Mouse (Mus musculus): Measurements from ENCODE around the gene Rara. TPM values are rescaled to one million over a fixed set of nuclear protein-coding genes. Genes with fewer than 3 reads are reported as not detected.
A peak's percentile ranks its signal among the peaks of the same experiment; 100 is the strongest.

Rara gene
- total and polyA plus RNA-seq, 3 experiments, result 4.5 to 13.7 (median 12.1) TPM

DNA sequence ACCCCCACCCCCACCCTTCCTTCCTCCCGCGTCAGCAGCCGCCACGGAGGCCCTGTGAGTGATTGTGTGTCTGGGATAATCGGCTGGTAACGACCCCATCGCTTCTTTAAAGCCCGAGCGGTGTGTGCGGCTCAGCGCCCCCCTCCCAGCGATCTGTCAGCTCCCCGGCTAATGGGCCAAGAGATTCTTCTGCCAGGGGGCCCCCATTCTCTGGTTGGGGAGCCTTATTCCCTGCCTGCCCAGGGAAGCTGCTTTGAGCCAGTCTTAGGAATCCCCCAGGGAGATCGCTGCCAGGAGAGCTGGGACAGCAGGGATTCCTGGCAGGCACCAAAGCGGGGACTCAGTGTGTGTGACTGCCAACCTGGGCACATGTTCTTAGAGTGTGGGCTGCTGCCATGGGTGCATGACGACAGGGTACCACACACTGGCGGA is 41.9 kb downstream of the Rara start:
- Histone ChIP-seq H3K9me3 (replicated peaks; ENCODE audit: low read length) (no peaks in the 10 kb centered on the region), H3K27me3 (replicated peaks) (no peaks in the 10 kb centered on the region), H3K79me2 (replicated peaks; ENCODE audit: control insufficient read depth, extremely low read depth, insufficient read depth, poor library complexity, severe bottlenecking) (0 out of 2 replicates have a peak, but pooled peaks cover under 1% of the 10 kb centered on the region), H3K27ac (ENCODE audit: insufficient read depth, low read depth) (no peak overlapping the region), H3K4me3 (replicated peaks in 1 of 3; ENCODE audit: low read depth in 2 of 3, low read length in 2 of 3, poor library complexity in 1 of 3) (no peak overlapping the region), H3K4me2 (ENCODE audit: insufficient read depth, low read depth, poor library complexity, severe bottlenecking) (no peak overlapping the region), H3K9ac (ENCODE audit: insufficient read depth, low read depth) (no peak overlapping the region), H3K36me3 (replicated peaks in 1 of 2; ENCODE audit: control insufficient read depth in 1 of 2, insufficient read depth in 1 of 2, low read length in 1 of 2) (peaks cover 55 to 83% of the 10 kb centered on the region in 2 experiments), H3K4me1 (ENCODE audit: control insufficient read depth in 1 of 2, insufficient read depth in 2 of 2) (peaks cover 15 to 50% of the 10 kb centered on the region in 2 experiments)
- in situ Hi-C loops (cut with MboI; ENCODE audit: low pct_ligation_motif_present, low pct_unique_long_range_greater_than_20kb, low sequenced_read_pairs) (no loop called here), dilution Hi-C loops (cut with MboI; ENCODE audit: extremely low pct_ligation_motif_present, extremely low pct_unique_long_range_greater_than_20kb, low sequenced_read_pairs) (no loop called here)
- DNase-seq (ENCODE audit: extremely low read depth), result no peak
- no peak for TF ChIP-seq SMC3 (IDR thresholded peaks at IDR 0.05; ENCODE audit: low read depth, low read length)
- no peak for TF ChIP-seq IRF4 (IDR thresholded peaks at IDR 0.05; ENCODE audit: low read depth, low read length)

DNA sequence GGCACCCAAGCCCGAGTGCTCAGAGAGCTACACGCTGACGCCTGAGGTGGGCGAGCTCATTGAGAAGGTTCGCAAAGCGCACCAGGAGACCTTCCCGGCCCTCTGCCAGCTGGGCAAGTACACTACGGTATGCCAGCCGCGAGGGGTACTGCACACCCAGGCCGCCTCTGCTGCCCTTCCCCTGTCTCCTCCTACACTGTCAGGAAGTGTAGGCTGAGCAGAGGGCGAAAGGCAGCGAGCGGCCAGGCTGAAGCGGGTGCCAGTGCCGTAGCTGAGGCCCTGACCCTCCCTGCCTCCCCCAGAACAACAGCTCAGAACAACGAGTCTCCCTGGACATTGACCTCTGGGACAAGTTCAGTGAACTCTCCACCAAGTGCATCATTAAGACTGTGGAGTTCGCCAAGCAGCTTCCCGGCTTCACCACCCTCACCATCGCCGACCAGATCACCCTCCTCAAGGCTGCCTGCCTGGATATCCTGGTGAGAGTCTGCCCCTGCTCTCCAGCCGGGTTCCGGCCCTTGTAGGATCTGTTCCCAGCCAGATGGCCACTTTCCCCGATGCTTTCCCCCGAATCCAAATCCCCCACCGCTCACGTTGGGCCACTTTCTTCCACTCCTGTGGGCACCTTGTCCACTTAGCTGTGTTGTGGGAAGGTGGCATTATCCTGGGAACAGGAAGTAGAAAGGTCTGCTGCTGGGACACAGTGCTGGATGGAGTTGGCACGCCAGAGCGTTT is 42.7 kb downstream of the Rara start:
- Histone ChIP-seq H3K9me3 (replicated peaks; ENCODE audit: low read length) (peaks cover 3% of the 10 kb centered on the region), H3K79me2 (replicated peaks; ENCODE audit: control insufficient read depth, extremely low read depth, insufficient read depth, poor library complexity, severe bottlenecking) (no peaks in the 10 kb centered on the region), H3K36me3 (replicated peaks in 1 of 2; ENCODE audit: control insufficient read depth in 1 of 2, insufficient read depth in 1 of 2, low read length in 1 of 2) (peaks cover 55 to 92% of the 10 kb centered on the region in 2 experiments), H3K4me2 (ENCODE audit: insufficient read depth, low read depth, poor library complexity, severe bottlenecking) (no peak overlapping the region), H3K27me3 (replicated peaks) (no peaks in the 10 kb centered on the region), H3K27ac (ENCODE audit: insufficient read depth, low read depth) (peak overlapping the region; percentile 0; the same call in 1 of the 2 replicates), H3K4me1 (ENCODE audit: control insufficient read depth in 1 of 2, insufficient read depth in 2 of 2) (peaks cover 8 to 43% of the 10 kb centered on the region in 2 experiments), H3K9ac (ENCODE audit: insufficient read depth, low read depth) (no peak overlapping the region), H3K4me3 (replicated peaks in 1 of 3; ENCODE audit: low read depth in 2 of 3, low read length in 2 of 3, poor library complexity in 1 of 3) (no peak overlapping the region)
- DNase-seq (ENCODE audit: extremely low read depth), result no peak
- dilution Hi-C loops (cut with MboI; ENCODE audit: extremely low pct_ligation_motif_present, extremely low pct_unique_long_range_greater_than_20kb, low sequenced_read_pairs), result no loop called here
- in situ Hi-C loops (cut with MboI; ENCODE audit: low pct_ligation_motif_present, low pct_unique_long_range_greater_than_20kb, low sequenced_read_pairs), result loop anchor here (5.0 to 10.0 kb wide), 2 partner anchors 33 to 56 kb away; no protein-coding TSS in a partner anchor
- TF ChIP-seq E2F4 (IDR thresholded peaks at IDR 0.05; ENCODE audit: insufficient replicate concordance, low read depth, low read length) (no peak), ZKSCAN1 (IDR thresholded peaks at IDR 0.05; ENCODE audit: borderline replicate concordance, low read depth, low read length) (no peak), POLR2A (IDR thresholded peaks at IDR 0.05; ENCODE audit: low read depth, low read length) (no peak), TCF12 (IDR thresholded peaks at IDR 0.05; ENCODE audit: low read depth, low read length) (no peak), UBTF (IDR thresholded peaks at IDR 0.05; ENCODE audit: low read depth, low read length) (no peak), PAX5 (IDR thresholded peaks at IDR 0.05; ENCODE audit: low read length) (no peak), MAZ (IDR thresholded peaks at IDR 0.05; ENCODE audit: low read depth, low read length) (no peak), CTCF (conservative IDR thresholded peaks at IDR 0.05 in 1 of 2, IDR thresholded peaks at IDR 0.05 in 1 of 2; ENCODE audit: low read depth in 2 of 2, low read length in 2 of 2) (no peak)

DNA sequence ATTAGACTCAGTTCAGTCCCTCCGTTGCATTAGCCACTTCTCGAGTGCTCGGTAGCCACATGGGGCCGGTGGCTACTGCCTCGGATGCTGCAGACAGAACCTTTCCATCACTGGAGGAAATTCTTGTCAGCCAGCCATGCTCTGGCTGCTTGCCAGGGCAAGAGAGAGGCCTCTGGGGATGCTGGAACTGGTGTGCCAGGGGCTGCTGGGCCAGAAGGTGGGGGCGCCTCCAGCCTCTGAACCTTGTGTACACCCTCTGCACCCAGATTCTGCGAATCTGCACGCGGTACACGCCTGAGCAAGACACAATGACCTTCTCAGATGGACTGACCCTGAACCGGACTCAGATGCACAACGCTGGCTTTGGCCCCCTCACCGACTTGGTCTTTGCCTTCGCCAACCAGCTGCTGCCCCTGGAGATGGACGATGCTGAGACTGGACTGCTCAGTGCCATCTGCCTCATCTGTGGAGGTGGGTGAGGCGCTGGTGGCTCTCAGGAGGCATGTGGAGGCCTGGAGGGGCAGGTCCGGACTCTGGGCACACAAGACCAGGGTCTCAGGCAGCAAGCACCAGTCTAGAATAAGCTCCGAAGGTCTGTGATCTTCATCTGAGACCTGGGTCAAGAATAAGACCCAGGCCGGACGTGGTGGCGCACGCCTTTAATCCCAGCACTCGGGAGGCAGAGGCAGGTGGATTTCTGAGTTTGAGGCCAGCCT is 43.9 kb downstream of the Rara start:
- no peak for DNase-seq (ENCODE audit: extremely low read depth)
- Histone ChIP-seq H3K4me2 (ENCODE audit: insufficient read depth, low read depth, poor library complexity, severe bottlenecking) (no peak overlapping the region), H3K79me2 (replicated peaks; ENCODE audit: control insufficient read depth, extremely low read depth, insufficient read depth, poor library complexity, severe bottlenecking) (no peaks in the 10 kb centered on the region), H3K27me3 (replicated peaks) (no peaks in the 10 kb centered on the region), H3K9me3 (replicated peaks; ENCODE audit: low read length) (peaks cover 3% of the 10 kb centered on the region), H3K4me3 (replicated peaks in 1 of 3; ENCODE audit: low read depth in 2 of 3, low read length in 2 of 3, poor library complexity in 1 of 3) (no peak overlapping the region), H3K4me1 (ENCODE audit: control insufficient read depth in 1 of 2, insufficient read depth in 2 of 2) (peaks cover 6 to 31% of the 10 kb centered on the region in 2 experiments), H3K27ac (ENCODE audit: insufficient read depth, low read depth) (no peak overlapping the region), H3K9ac (ENCODE audit: insufficient read depth, low read depth) (no peak overlapping the region), H3K36me3 (replicated peaks in 1 of 2; ENCODE audit: control insufficient read depth in 1 of 2, insufficient read depth in 1 of 2, low read length in 1 of 2) (peaks cover 54 to 85% of the 10 kb centered on the region in 2 experiments)
- in situ Hi-C loops (cut with MboI; ENCODE audit: low pct_ligation_motif_present, low pct_unique_long_range_greater_than_20kb, low sequenced_read_pairs) (loop anchor here (5.0 to 10.0 kb wide), 2 partner anchors 34 to 57 kb away; no protein-coding TSS in a partner anchor), dilution Hi-C loops (cut with MboI; ENCODE audit: extremely low pct_ligation_motif_present, extremely low pct_unique_long_range_greater_than_20kb, low sequenced_read_pairs) (no loop called here)
- TF ChIP-seq BHLHE40 (IDR thresholded peaks at IDR 0.05; ENCODE audit: low read depth, low read length) (no peak), ETS1 (conservative IDR thresholded peaks at IDR 0.05; ENCODE audit: low read depth, low read length) (no peak), NELFE (IDR thresholded peaks at IDR 0.05; ENCODE audit: low read depth, low read length) (no peak), ZMIZ1 (IDR thresholded peaks at IDR 0.05; ENCODE audit: low read depth, low read length) (no peak), RAD21 (IDR thresholded peaks at IDR 0.05; ENCODE audit: low read depth, low read length) (no peak), IRF4 (IDR thresholded peaks at IDR 0.05; ENCODE audit: low read depth, low read length) (no peak), MAZ (IDR thresholded peaks at IDR 0.05; ENCODE audit: low read depth, low read length) (no peak), MEF2A (IDR thresholded peaks at IDR 0.05; ENCODE audit: borderline replicate concordance, low read depth, low read length) (no peak), USF2 (conservative IDR thresholded peaks at IDR 0.05; ENCODE audit: low read depth, low read length) (no peak), POLR2AphosphoS2 (IDR thresholded peaks at IDR 0.05; ENCODE audit: low read depth, low read length) (no peak), JUN (IDR thresholded peaks at IDR 0.05; ENCODE audit: insufficient read depth, low read depth, low read length) (no peak), EP300 (IDR thresholded peaks at IDR 0.05; ENCODE audit: low read length) (no peak), UBTF (IDR thresholded peaks at IDR 0.05; ENCODE audit: low read depth, low read length) (no peak), CHD1 (IDR thresholded peaks at IDR 0.05; ENCODE audit: low read depth, low read length) (no peak), MYC (IDR thresholded peaks at IDR 0.05; ENCODE audit: low read depth, low read length) (no peak), ELF1 (IDR thresholded peaks at IDR 0.05; ENCODE audit: low read depth, low read length) (no peak)

Measured in CH12.LX (cell line).